Mouse (Mus musculus) forebrain, embryonic 11.5 days (tissue): Measurements from ENCODE around the gene Mocs1. TPM values are rescaled to one million over a fixed set of nuclear protein-coding genes. Genes with fewer than 3 reads are reported as not detected.

Source experiments
- polyA plus RNA-seq: library from polyadenylated mRNA; unstranded; fragments of >200 nt; fragmentation: Nextera tagmentation; extraction: Ambion mirVana; gene quantifications from 2 replicates; pipeline ENCODE4 v1.2.1, GENCODE M21; 2014

Mocs1 gene
- polyA plus RNA-seq, 1 experiment from 2014 or later = 5.6 TPM

Other genes starting within 250 kb of the Mocs1 start
- 1.5 and 1.9 TPM in 2 replicates for gene Daam2, start 136.0 kb downstream of the Mocs1 start, polyA plus RNA-seq
- 3.1 and 3.4 TPM in 2 replicates for gene Kif6, start 186.8 kb downstream of the Mocs1 start, polyA plus RNA-seq